Mouse (Mus musculus) T-helper 17 cell (primary cell): ENCODE measurements around the gene Polr3b.

Experiments
- in situ Hi-C, 2 experiments: fragments of 300-600 bp; cut with MboI, MseI; formaldehyde crosslinking; loops; 1 replicate in 1 of 2; 2 replicates in 1 of 2; pipeline ENCODE4 v1.15.1; 2025; ENCODE audit warnings: high pct_unique_total_duplicates in 2 of 2

Gene Polr3b

GRCm38 (mm10) chr10:84707752-84708530 is 85.8 kb downstream of the Polr3b start:
- in situ Hi-C loops = no loop called here

DNA sequence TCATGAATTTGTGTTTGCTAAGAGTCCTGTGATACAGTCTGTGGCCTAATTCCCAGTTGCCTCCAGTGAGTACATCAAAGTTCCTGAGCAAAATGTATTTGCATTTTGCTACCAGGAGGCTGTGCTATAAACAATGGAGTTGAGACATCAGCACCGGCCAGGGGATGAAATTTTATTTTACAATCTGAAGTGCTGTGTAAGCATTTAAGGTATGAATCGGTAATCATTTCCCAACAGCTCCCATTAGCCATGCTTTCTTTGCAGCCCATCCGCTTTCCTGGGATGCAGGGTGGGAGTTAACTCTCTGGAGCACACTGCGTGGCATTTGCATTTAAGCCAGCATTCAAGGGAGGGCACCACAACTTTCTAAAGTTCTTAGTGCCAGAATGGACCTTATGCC is 88.1 kb downstream of the Polr3b start:
- in situ Hi-C loops = no loop called here

GRCm38 (mm10) chr10:84710827-84711226 is 88.7 kb downstream of the Polr3b start:
- in situ Hi-C loops = no loop called here

- in situ Hi-C loops = no loop called here
Observed at GRCm38 (mm10) chr10:84711479-84711878, 89.4 kb downstream of the Polr3b start.

GRCm38 (mm10) chr10:84711940-84712339 is 89.8 kb downstream of the Polr3b start:
- in situ Hi-C loops = no loop called here

- in situ Hi-C loops = no loop called here
Observed at GRCm38 (mm10) chr10:84712532-84712931, 90.4 kb downstream of the Polr3b start.

GRCm38 (mm10) chr10:84713043-84713442 is 91.0 kb downstream of the Polr3b start:
- in situ Hi-C loops = no loop called here

GRCm38 (mm10) chr10:84715639-84716038 is 93.5 kb downstream of the Polr3b start:
- in situ Hi-C loops = no loop called here

DNA sequence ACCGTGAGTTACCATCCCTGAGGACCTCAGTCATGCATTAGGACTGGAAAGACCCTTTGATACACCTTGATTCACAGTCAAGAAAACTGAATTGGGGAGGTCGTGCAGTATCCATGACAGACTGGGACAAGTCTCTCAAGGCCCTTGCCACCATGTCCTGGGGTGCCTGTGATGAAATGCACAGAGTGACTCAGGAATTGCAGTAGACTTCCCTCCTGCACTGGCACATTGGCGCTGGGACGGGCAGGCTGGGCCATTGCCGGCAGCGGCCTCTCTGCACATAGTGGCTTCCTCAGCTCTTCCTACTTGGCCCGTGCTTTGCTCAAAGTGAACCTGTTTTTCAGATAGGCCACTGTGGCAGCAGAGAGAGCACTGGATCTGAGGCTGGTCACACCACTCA is 94.5 kb downstream of the Polr3b start:
- in situ Hi-C loops = no loop called here

- in situ Hi-C loops = loop anchor here in 1 of 2 experiments (5.0 kb wide), 1 partner anchor 50 kb away; no protein-coding TSS in a partner anchor
Observed at GRCm38 (mm10) chr10:84722711-84723110, 100.6 kb downstream of the Polr3b start.

DNA sequence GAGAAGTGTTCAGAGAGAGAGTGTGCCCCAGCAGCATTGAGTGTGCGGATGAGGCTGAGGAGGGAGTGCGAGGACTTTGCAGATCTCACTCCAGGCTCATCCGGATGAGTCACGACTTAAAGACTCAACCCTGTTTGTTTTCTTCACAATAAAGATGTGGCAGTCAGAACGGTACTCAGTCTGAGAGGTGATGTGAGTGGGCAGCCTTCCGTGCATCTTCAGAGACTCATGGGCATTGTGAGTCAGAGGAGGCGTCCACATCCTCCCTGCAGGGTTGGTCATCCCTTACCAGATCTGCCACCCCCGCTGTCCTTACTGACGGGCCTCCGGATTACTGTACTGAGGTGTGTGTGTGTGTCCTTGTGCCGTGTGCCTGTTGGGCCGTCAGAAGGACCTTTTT is 104.9 kb downstream of the Polr3b start:
- in situ Hi-C loops = no loop called here

DNA sequence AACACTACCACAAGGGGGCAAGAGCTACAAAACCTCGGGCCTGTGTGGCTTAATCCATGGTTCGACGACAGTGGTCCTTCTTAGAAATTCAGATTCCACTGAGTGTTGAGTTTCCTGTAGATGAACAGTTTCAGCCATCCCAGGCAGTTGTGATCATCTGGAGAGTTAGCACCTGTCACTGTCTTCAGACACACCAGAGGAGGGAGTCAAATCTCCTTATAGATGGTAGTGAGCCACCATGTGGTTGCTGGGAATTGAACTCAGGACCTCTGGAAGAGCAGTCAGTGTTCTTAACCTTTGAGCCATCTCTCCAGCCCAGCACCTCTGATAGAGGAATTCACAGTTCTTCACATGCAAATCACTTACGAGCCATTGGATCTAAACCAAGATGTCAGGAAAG is 105.7 kb downstream of the Polr3b start:
- in situ Hi-C loops = no loop called here

- in situ Hi-C loops = loop anchor here in 1 of 2 experiments (5.0 kb wide), 1 partner anchor 87 kb away; no protein-coding TSS in a partner anchor
Observed at GRCm38 (mm10) chr10:84730078-84730477, 108.0 kb downstream of the Polr3b start.

- in situ Hi-C loops = loop anchor here in 1 of 2 experiments (5.0 kb wide), 1 partner anchor 86 kb away; no protein-coding TSS in a partner anchor
Observed at GRCm38 (mm10) chr10:84730956-84731355, 108.9 kb downstream of the Polr3b start.

DNA sequence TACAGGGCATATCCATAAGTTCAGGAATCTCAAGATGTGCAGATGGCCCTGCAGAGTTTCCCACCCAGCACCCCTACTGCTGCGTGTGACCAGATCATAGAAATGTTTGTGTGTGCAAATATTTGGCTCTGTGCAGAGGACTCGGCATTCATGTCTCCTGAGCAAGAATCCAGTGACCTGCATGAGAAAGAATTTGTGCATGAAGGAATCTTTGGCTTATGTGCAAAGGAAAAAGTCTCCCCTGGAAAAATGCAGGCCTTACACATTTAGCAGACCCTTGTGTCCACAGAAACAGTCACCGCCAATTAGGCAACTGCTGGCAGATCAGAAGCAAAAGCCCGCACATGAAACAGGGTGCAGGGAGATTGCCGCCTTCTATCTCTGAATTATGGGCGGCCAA is 111.4 kb downstream of the Polr3b start:
- in situ Hi-C loops = loop anchor here in 1 of 2 experiments (5.0 kb wide), 1 partner anchor 84 kb away; no protein-coding TSS in a partner anchor

DNA sequence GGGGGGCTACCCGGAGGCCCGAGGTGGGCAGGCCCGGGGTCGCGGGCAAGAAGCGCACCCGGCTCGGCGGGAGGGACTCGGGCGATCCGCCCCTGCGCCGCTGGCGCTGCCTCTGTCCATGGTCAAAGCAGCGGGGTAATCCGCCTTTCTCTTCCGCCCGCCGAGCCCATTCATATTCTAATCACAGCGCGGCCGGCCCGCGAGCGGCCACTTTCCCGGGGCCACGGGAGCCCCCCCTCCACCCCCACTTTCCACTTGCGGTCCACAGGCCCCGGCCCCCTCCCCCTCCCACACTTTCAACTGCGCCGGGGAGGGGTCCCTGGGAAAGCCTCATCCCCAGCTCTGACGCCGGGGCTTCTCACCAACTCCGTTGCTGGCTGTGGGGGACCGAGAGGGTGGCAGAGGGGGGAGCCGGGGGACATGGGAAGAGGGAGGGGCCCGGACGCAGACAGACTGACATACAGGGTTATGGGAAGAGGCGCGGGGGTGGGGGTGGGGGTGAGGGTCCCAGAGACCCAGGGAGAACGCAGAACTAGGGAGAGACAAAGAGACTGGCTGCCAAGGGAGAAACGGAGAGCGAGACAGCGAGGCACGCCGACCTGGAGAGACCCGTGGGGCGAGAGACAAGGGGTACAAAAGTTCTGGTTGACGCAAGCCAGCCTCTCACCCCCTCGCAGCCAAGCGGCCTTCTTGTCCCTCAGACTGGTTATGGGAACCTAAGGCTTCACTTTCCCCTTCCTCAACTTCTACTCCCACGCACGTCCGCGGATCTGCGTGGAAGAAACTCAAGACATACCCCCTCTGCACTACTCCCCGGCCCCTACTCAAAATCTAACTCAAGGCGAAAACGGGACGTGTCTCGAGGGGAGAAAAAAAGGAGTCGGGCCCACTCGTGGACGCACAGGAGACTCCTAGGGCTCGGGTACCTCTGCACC is 133.0 kb downstream of the Polr3b start:
- in situ Hi-C loops = no loop called here

GRCm38 (mm10) chr10:84755786-84756203 is 133.7 kb downstream of the Polr3b start, which contains the start of gene Rfx4:
Gene Rfx4 (plus strand): TSS chr10:84756062.
- in situ Hi-C loops = no loop called here

DNA sequence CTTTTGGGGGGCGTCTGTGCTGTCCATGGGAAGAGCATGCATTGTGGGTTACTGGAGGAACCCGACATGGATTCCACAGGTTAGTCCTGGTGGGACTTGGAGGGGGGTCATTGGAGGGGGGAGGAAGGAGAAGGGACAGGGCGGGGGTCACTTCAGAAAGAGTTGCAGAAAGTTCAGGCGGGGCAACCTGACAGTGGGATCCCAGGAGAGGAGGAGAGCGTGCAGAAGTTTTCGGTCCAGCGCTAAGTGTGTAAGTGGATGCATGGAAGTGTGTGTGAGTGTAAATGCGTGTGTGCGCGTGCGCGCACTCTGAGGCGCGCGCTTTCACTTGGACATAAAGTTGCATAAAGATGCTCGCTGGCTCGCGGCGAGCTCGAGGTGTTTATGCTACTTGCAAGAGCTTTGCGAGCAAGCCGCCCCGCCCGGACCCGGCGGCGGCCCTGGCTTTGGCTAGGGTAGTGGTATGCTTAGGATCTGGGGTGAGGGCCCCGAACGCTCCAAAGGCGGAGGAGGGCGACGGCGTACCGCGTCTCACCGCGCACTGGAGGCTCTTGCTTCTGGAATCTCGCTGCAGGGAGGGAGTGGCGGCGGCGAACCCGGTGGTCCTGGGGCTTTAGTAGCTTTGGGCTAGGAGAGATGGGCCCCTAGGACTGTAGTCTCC is 134.5 kb downstream of the Polr3b start:
- in situ Hi-C loops = no loop called here

GRCm38 (mm10) chr10:84757426-84758199 is 135.5 kb downstream of the Polr3b start:
- in situ Hi-C loops = no loop called here

- in situ Hi-C loops = no loop called here
Observed at GRCm38 (mm10) chr10:84758200-84758468, 136.0 kb downstream of the Polr3b start.
